Mouse (Mus musculus): ENCODE measurements around the gene Tns2. TPM values are rescaled to one million over a fixed set of nuclear protein-coding genes. Genes with fewer than 3 reads are reported as not detected.

The Tns2 gene
- polyA plus RNA-seq, 1 experiment: 90.1 TPM

GRCm38 (mm10) chr15:102156836-102157235, 56.6 kb downstream of the Tns2 start:
- Histone ChIP-seq H3K4me3 (ENCODE audit: insufficient read depth, low read depth, low read length) (no peak overlapping the region), H3K27ac (replicated peaks; ENCODE audit: low read depth, low read length) (no peak overlapping the region), H3K4me1 (ENCODE audit: control insufficient read depth, insufficient read depth, insufficient read length, low read length) (no peaks in the 10 kb centered on the region)

GRCm38 (mm10) chr15:102160415-102161060, 60.3 kb downstream of the Tns2 start:
- Histone ChIP-seq H3K4me3 (ENCODE audit: insufficient read depth, low read depth, low read length) (no peak overlapping the region), H3K4me1 (ENCODE audit: control insufficient read depth, insufficient read depth, insufficient read length, low read length) (no peaks in the 10 kb centered on the region)

GRCm38 (mm10) chr15:102163900-102164693, 63.9 kb downstream of the Tns2 start:
- Histone ChIP-seq H3K4me3 (ENCODE audit: insufficient read depth, low read depth, low read length) (no peak overlapping the region), H3K27ac (replicated peaks; ENCODE audit: low read depth, low read length) (no peak overlapping the region), H3K4me1 (ENCODE audit: control insufficient read depth, insufficient read depth, insufficient read length, low read length) (peaks cover 3% of the 10 kb centered on the region; the same call in 1 of the 2 replicates)

More at GRCm38 (mm10) chr15:102160415-102161060, 60.3 kb downstream of the Tns2 start:
- no peak overlapping the region for H3K27ac ChIP-seq (replicated peaks; ENCODE audit: low read depth, low read length)

- Histone ChIP-seq H3K4me3 (ENCODE audit: insufficient read depth, low read depth, low read length) (no peak overlapping the region), H3K27ac (replicated peaks; ENCODE audit: low read depth, low read length) (no peak overlapping the region), H3K4me1 (ENCODE audit: control insufficient read depth, insufficient read depth, insufficient read length, low read length) (peaks cover 3% of the 10 kb centered on the region; the same call in 1 of the 2 replicates)
Measured at GRCm38 (mm10) chr15:102165468-102166100, 65.4 kb downstream of the Tns2 start.

Other genes starting within 250 kb of the Tns2 start
- 0.63 TPM in 1 of 2 replicates, not detected in the other for gene Krt1, start 249.6 kb upstream of the Tns2 start, polyA plus RNA-seq (2012; ENCODE audit: insufficient read depth, insufficient read length, missing spikeins)
- 1.1 and 2.2 TPM in 2 replicates for gene Krt77, start 230.7 kb upstream of the Tns2 start, polyA plus RNA-seq (2012; ENCODE audit: insufficient read depth, insufficient read length, missing spikeins)
- not detected in 2 replicates for gene Krt76, start 207.5 kb upstream of the Tns2 start, polyA plus RNA-seq (2012; ENCODE audit: insufficient read depth, insufficient read length, missing spikeins)
- gene Krt4, start 175.7 kb upstream of the Tns2 start, polyA plus RNA-seq (2012; ENCODE audit: insufficient read depth, insufficient read length, missing spikeins): not detected in 2 replicates
- gene Krt79, start 160.1 kb upstream of the Tns2 start, polyA plus RNA-seq (2012; ENCODE audit: insufficient read depth, insufficient read length, missing spikeins): 15.1 and 19.0 TPM in 2 replicates
- gene Krt78, start 146.1 kb upstream of the Tns2 start, polyA plus RNA-seq (2012; ENCODE audit: insufficient read depth, insufficient read length, missing spikeins): not detected in 2 replicates
- not detected in 2 replicates for gene Krt8, start 95.9 kb upstream of the Tns2 start, polyA plus RNA-seq (2012; ENCODE audit: insufficient read depth, insufficient read length, missing spikeins)
- not detected in 2 replicates for gene Krt18, start 72.2 kb upstream of the Tns2 start, polyA plus RNA-seq (2012; ENCODE audit: insufficient read depth, insufficient read length, missing spikeins)
- gene Eif4b, start 26.6 kb upstream of the Tns2 start, polyA plus RNA-seq (2012; ENCODE audit: insufficient read depth, insufficient read length, missing spikeins): 47.9 and 93.9 TPM in 2 replicates
- gene Spryd3, start 35.8 kb downstream of the Tns2 start, polyA plus RNA-seq (2012; ENCODE audit: insufficient read depth, insufficient read length, missing spikeins): 8.6 and 12.8 TPM in 2 replicates
- gene Igfbp6, start 43.9 kb downstream of the Tns2 start, polyA plus RNA-seq (2012; ENCODE audit: insufficient read depth, insufficient read length, missing spikeins): 30.2 and 52.1 TPM in 2 replicates
- not detected in 2 replicates for gene Soat2, start 50.1 kb downstream of the Tns2 start, polyA plus RNA-seq (2012; ENCODE audit: insufficient read depth, insufficient read length, missing spikeins)
- 15.9 and 18.0 TPM in 2 replicates for gene Zfp740, start 102.8 kb downstream of the Tns2 start, polyA plus RNA-seq (2012; ENCODE audit: insufficient read depth, insufficient read length, missing spikeins)
- gene Csad, start 104.3 kb downstream of the Tns2 start, polyA plus RNA-seq (2012; ENCODE audit: insufficient read depth, insufficient read length, missing spikeins): 137 and 181 TPM in 2 replicates
- gene Itgb7, start 131.5 kb downstream of the Tns2 start, polyA plus RNA-seq (2012; ENCODE audit: insufficient read depth, insufficient read length, missing spikeins): 2.0 and 4.6 TPM in 2 replicates
- 10.3 and 12.1 TPM in 2 replicates for gene Rarg, start 157.1 kb downstream of the Tns2 start, polyA plus RNA-seq (2012; ENCODE audit: insufficient read depth, insufficient read length, missing spikeins)
- gene Gm9918, start 170.2 kb downstream of the Tns2 start, polyA plus RNA-seq (2012; ENCODE audit: insufficient read depth, insufficient read length, missing spikeins): not detected in 2 replicates
- 17.0 and 20.0 TPM in 2 replicates for gene Mfsd5, start 179.0 kb downstream of the Tns2 start, polyA plus RNA-seq (2012; ENCODE audit: insufficient read depth, insufficient read length, missing spikeins)
- gene Espl1, start 195.9 kb downstream of the Tns2 start, polyA plus RNA-seq (2012; ENCODE audit: insufficient read depth, insufficient read length, missing spikeins): 1.5 TPM in 1 of 2 replicates, not detected in the other
- 371 and 394 TPM in 2 replicates for gene Pfdn5, start 225.7 kb downstream of the Tns2 start, polyA plus RNA-seq (2012; ENCODE audit: insufficient read depth, insufficient read length, missing spikeins)
- 29.4 and 35.9 TPM in 2 replicates for gene Myg1, start 231.3 kb downstream of the Tns2 start, polyA plus RNA-seq (2012; ENCODE audit: insufficient read depth, insufficient read length, missing spikeins)